Mouse (Mus musculus) thymus, postnatal 10 days (tissue): Measurements from ENCODE around the gene Taok3.

Source experiments
- DNase-seq, 2 experiments: peaks; one replicate each; pipeline ENCODE4 v3.0.0; 2021; ENCODE audit warnings: low spot score in 2 of 2

The Taok3 gene

DNA sequence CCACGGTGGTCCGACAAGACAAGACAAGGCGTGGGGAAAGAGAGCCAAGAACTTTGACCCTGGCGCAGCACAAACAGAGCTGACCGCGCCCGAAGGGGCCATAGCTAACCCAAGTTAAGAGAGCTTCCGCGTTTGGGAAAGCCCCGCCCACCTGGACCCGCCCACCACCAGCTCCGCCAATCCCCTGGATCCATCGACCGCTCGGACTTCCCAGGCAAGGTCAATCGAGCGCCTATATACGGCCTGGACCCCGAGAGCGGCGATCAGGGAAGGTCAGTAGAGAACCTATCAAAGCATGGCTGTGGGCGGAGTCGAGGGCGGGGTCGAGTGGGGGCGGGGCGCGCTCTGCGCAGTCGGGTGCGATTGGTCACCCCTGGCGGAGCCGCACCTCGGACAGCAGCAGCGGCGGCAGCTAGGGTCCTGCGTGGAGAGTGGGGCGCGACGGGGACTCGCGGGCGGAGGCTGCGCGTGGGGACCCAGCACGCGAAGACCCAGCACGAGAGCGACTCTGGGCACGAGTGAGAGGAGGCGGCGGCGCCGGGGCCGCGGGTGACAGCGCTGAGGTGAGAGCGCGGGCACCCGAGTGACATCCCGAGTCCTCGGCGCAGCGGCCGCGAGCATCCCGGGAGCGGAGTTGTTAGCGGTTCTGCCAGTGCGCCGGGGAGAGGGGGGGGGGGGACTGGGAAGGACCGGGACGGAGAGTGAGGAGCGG is at the start of gene Taok3:
Gene Taok3 (plus strand): TSS at position 353 of the 712 bp plus-strand sequence.
- peak; percentile 97 to 98 for DNase-seq

- no peak for DNase-seq
Measured at GRCm38 (mm10) chr5:117087718-117088117, 32.2 kb upstream of the Taok3 start.

DNA sequence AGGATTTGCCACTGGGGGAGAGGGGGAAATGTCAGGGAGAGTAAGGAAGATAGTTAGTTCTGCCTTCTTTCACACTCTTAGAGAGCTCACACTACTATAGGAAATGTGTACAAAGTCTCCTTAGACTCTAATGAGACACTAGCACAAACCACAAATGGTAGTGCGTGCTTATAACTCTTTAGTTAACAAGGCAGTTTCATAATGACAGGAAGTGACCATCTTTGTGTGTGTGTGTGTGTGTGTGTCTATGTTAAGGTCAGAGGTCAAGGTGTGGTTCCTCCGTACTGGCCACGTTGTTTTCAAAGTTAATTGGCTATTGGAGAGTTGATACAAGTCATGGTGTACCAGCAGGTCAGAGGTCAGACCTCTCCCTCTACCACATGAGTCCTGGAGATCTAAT is 30.8 kb upstream of the Taok3 start:
- no peak for DNase-seq

DNA sequence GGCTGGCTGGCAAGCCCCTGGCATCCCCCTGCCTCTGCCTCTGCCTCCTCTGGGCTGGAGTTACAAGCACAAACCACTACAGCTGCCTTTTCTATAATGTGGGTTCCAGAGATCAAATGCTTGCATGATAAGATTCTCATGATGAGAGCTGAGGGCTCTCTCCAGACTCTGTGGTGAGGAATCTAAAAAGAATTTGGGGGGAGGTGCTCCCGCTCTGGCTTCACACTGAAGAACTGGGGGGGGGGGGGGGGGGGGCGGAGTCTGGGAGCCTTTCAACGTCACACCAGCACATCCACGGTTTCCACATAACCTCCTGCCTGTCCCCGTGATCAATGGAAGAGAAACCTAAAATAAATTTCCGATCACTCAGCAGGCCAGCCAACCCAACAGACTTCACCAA is 30.1 kb upstream of the Taok3 start:
- DNase-seq = no peak

DNA sequence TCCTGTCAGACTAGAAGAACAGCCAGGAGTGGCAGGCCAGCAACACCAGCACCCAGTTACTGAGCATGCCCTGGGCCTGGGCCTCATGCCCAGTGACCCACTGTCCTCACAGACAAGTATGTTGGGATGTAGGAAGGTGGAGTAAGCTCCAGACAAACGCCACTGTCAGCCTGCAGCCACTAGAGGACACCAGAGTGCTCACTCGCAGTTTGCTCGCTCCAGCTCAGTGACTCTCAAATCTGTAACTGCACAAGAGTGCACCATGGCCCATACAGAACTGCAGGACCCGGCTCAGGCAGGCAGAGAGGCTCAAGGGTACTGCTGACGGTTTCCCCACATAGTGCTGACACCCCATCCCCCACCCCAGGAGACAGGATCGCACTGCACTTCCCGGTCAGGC is 25.5 kb upstream of the Taok3 start:
- DNase-seq = no peak

DNA sequence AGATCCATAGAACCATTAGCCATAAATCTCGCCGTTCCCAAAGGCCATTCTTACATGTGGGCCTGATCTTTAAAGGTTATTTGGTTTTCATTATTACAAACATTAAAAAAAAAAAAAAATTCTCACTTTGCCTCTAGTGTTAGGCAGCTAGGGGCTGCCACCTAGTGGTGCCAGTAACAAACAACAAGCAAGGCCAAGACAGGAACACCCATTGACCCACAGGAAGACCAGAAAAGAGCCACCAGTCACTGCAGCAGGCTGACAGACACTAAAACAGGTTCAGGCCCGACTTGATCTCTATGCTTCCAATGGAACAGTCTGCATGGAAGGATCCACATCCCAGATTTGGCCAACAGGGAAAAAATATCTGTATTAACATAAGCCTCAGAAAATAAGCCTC is 23.2 kb upstream of the Taok3 start:
- no peak for DNase-seq

DNA sequence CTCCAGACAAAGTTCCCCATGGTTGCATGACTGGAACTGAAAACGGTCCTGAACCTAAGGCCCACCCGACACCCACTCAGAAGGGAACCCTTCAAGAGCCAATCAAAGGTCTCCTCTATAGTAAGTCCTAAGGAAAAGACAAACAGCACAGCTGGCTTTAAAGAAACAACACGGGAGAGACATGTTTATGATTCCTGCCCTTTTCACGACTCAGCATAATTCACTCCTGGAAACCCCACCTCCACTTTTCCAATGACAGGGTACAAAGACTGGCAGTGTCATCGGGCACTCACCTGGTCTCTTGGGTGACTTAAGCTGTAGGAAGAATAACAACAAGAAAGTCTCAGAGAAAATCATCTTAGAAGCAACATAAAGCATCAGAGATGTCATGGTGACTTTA is 20.9 kb upstream of the Taok3 start:
- DNase-seq = no peak

DNA sequence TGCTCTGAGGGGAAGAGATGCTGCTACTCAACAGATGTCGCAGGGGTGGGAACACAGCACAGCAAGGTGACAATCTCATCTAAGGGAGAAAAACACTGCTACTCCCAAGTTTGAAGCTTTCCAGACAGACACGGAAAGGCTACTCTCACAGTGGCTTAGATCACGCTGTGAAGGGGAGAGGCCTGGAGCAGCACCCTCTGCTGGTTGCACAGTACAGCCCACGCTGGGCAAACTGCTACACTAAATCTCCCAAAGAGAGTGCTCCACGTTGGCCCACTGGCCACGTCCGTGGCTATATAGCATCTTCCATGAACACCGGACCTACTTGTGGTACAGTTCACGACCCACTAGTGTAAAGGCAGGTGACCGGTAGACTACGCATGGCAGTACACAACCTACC is 20.2 kb upstream of the Taok3 start:
- no peak for DNase-seq

DNA sequence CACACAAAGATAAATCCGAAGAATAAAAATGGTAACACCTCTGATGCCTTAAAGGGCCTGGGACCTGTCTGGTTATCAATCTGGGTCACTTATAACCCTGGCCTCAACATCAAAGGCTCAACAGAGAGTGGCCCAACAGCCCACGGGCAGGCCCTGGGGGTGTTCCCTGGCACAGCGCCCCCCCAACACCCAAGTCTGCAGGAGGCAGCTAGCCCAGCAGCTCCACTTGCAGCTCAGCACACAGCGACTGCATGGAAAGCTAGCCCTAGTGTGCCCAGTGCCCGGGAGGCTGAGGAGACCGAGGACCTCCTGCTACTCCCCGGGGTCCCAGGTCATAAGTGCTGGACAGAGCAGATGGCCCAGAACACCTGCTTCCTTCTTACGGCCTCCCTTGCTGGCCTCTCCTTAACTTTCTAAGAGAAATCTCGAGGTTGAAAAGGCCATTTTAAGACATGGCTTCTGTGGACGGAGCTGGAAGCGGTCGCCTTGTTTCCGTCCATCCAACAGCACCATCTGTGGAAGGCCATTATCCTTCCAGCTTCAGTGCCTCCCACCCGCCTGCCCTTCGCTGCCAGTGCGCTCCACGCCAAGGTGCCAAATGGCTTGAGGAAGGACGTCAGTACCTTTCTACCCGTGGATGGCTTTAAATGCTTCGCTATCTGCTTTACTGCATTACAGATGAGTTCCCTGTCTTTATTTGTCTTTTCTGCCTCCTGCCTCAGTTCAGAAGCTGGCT is 16.6 kb upstream of the Taok3 start:
- no peak for DNase-seq

DNA sequence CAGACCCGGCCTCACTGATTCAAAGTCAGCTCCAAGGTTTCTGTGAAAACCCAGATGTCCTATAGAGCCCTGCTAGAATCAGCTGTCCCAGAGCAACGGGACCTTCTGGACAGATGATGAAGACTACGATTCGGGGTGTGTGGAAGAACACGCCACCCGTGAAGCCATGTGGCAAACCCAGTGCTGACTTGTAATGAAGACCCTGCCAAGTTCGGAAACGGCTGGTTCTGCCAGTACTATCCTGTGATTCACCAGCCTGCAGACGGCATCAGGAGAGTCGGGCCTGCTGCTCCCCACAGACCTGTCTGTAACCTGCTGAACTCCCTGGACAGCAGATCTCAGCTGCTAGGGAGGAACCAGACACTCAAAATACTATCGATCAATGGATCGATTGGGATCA is 15.6 kb upstream of the Taok3 start:
- DNase-seq = no peak

DNA sequence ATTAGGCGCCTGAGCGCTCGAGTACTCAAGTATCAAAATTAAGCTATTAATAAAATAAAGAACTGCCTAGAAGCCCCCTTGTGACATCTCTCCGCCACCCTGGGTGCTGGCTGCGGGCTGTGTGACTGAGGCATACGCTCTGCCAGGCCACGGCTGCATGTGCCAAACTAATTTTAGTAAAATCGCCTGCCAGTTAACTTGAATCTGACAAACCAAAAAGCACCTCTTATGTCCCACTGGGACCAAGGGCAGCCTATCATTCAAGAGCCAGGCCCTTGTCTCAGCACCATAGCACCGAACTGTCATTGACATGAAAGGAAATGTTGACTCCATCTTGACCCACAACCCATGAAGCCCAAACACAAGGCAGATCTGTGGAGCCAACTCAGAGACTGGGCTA is 14.2 kb upstream of the Taok3 start:
- no peak for DNase-seq

DNA sequence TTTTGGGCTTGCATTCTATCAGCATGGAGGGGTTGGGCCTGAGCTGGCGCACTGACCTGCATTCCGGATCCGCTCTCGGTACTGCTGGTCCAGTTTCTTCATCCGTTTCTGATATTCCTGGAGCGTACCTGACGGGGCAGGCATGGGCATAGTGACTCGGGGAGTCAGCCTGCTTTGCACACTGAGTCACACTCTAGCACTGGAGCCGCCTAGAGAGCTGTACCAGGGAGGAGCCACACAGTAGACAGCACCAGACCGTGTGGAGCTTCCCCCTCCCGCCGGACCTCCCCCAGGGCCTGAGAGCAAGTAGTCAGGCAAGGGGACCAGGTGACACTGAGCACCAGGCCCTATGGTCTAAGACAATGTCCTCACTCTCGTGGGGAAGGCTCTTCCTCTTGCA is 11.6 kb upstream of the Taok3 start:
- no peak for DNase-seq

DNA sequence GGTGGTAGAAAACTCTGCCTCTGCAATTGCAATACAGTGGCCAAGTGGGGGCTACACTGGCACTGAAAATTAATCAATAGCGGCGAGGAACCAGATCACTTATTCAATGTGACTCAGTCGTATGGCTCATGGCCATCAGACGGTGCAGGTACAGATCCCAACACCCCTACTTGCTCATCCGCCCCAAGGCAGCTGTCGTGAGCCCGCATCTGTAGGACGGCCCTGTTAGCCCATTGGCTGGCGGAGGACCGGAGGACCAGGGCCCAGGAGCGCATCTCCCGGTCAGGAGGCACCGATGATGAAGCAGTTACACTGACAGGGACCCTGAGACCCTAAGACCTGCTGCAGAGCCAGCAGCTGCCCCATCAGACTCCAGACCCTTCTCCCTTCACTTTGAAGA is 11.2 kb upstream of the Taok3 start:
- no peak for DNase-seq

DNA sequence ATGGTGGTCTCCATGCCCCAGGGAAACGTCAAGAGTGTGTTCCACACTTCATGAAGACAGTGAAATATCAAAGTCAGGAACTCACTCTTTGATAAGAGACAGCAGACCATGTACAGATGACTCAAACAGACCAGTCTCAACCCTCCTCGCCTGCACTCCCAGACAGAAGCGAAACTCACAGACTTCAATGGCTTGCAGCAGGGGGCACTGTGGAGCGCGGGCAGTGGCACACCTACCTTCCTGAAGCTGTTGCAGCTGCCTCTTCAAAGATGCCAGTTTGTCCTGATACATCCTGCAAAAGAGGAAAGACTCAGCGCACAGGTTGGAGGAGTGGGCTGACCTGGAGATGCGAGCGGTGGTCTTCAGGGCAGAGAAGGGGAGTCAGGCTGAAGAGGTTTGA is 10.4 kb upstream of the Taok3 start:
- DNase-seq = peak in 1 of 2 experiments; percentile 50

GRCm38 (mm10) chr5:117111064-117111773 is 8.7 kb upstream of the Taok3 start:
- no peak for DNase-seq

- DNase-seq = peak in 1 of 2 experiments; percentile 32
Measured at GRCm38 (mm10) chr5:117111774-117112112, 8.2 kb upstream of the Taok3 start.

- peak in 1 of 2 experiments; percentile 37 for DNase-seq
Measured at GRCm38 (mm10) chr5:117113330-117113729, 6.6 kb upstream of the Taok3 start.

DNA sequence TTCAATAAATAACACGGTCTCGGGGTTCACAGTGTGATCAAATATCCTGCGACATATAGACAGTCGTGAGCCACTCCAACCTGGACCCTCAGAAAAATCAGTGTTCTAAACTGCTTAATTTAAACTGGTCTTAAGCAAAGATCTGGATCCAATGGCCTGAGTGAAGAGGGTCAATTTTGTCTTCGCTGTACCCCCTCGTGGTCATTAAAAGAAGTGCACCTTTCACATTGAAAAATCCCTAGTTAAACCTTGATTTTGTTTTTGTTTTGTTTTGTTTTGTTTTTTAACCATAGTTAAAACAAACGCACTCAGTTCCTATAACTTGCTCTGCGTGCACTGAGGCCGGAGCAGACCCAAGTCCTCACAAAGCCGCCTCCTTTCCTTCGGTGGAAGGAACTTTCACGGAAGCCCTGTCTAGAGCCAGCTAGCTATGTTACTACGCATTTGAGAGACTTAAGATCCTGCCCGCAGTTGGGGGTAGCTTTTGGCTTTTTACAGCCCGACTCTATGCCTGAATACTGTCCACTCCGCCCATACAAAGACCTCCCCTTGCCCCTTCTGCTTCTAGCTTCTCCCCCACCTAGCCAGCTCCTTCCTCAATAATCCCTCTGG is 5.2 kb upstream of the Taok3 start:
- DNase-seq = no peak

DNA sequence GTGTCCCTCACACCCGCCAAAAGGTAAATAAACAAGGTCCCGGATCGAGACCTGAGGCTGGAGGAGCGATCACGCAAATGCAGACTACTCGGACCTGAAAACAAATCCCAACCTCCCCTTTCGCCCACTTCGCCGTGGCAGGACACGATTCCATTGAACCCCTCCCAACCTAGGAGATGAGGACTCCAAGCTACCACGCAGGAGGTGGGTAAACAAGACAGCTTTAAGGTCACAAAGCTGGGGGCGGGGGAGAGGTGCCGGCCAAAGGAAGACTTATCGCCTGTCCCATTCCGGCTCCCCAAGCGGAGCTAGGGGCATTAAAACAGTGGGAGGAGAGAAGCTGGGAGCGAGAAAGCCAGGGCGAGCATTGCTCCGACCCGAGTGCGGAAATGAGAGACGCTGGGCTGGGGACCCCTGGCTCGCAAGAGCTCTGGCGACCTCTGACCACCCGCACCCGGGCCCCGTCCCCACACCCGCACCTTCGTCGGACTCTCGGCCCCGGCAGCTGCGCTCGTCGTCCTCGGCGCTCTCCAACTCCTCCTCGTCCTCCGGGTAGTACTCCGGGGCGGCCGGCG is 4.6 kb upstream of the Taok3 start:
- peak; percentile 39 to 49 for DNase-seq

- DNase-seq = peak; percentile 96 to 98
Measured at GRCm38 (mm10) chr5:117115836-117116366, 4.0 kb upstream of the Taok3 start, which contains the start of gene Suds3. TSS of gene Suds3 (minus strand) at chr5:117116113.

- no peak for DNase-seq
Measured at GRCm38 (mm10) chr5:117116660-117117059, 3.3 kb upstream of the Taok3 start.

DNA sequence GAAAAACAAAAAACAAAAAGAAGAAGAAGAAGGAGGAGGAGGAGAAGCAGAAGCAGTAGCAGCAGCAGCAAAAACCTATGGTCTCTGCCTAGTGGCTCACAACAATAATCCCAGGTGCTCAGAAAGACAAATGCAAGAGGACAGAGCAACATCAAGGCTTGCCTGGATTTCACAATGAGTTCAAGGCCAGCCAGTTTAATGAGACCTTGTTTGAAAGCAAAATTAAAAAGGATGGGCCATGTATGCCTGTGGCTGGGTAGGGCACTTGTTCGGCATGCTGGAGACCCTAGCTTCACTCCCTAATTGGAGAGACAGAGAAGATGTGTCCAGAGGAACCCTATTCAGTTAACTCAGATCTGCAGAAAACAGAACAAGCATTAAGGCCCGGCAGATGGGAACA is 2.7 kb upstream of the Taok3 start:
- no peak for DNase-seq
